Mouse (Mus musculus): ENCODE data around the gene Stk10.
A peak's percentile ranks its signal among the peaks of the same experiment; 100 is the strongest.

Gene Stk10

GRCm38 (mm10) chr11:32567000-32567855 is 34.1 kb downstream of the Stk10 start:
- DNase-seq (ENCODE audit: low read depth, low spot score) = no peak

- DNase-seq (ENCODE audit: low read depth, low spot score) = no peak
Measured at GRCm38 (mm10) chr11:32568060-32568459, 35.0 kb downstream of the Stk10 start.

GRCm38 (mm10) chr11:32568637-32569293 is 35.7 kb downstream of the Stk10 start:
- DNase-seq (ENCODE audit: low read depth, low spot score) = no peak

GRCm38 (mm10) chr11:32571103-32571502 is 38.0 kb downstream of the Stk10 start:
- no peak for DNase-seq (ENCODE audit: low read depth, low spot score)

GRCm38 (mm10) chr11:32573669-32574068 is 40.6 kb downstream of the Stk10 start:
- DNase-seq (ENCODE audit: low read depth, low spot score) = no peak

GRCm38 (mm10) chr11:32575964-32576759 is 43.1 kb downstream of the Stk10 start:
- no peak for DNase-seq (ENCODE audit: low read depth, low spot score)

GRCm38 (mm10) chr11:32576760-32577050 is 43.6 kb downstream of the Stk10 start:
- no peak for DNase-seq (ENCODE audit: low read depth, low spot score)

GRCm38 (mm10) chr11:32580305-32580947 is 47.3 kb downstream of the Stk10 start:
- DNase-seq (ENCODE audit: low read depth, low spot score) = no peak

- DNase-seq (ENCODE audit: low read depth, low spot score) = no peak
Measured at GRCm38 (mm10) chr11:32581031-32581430, 47.9 kb downstream of the Stk10 start.

- DNase-seq (ENCODE audit: low read depth, low spot score) = no peak
Measured at GRCm38 (mm10) chr11:32582813-32583212, 49.7 kb downstream of the Stk10 start.

- DNase-seq (ENCODE audit: low read depth, low spot score) = peak; percentile 61
Measured at GRCm38 (mm10) chr11:32585996-32586395, 52.9 kb downstream of the Stk10 start.

- peak; percentile 77 for DNase-seq (ENCODE audit: low read depth, low spot score)
Measured at GRCm38 (mm10) chr11:32587191-32588089, 54.3 kb downstream of the Stk10 start.

GRCm38 (mm10) chr11:32588090-32588891 is 55.2 kb downstream of the Stk10 start:
- peak; percentile 79 for DNase-seq (ENCODE audit: low read depth, low spot score)

GRCm38 (mm10) chr11:32588892-32589172 is 55.7 kb downstream of the Stk10 start:
- no peak for DNase-seq (ENCODE audit: low read depth, low spot score)

GRCm38 (mm10) chr11:32589201-32589600 is 56.1 kb downstream of the Stk10 start:
- DNase-seq (ENCODE audit: low read depth, low spot score) = no peak

- no peak for DNase-seq (ENCODE audit: low read depth, low spot score)
Measured at GRCm38 (mm10) chr11:32589791-32590190, 56.7 kb downstream of the Stk10 start.

GRCm38 (mm10) chr11:32590205-32590604 is 57.1 kb downstream of the Stk10 start:
- DNase-seq (ENCODE audit: low read depth, low spot score) = no peak

- DNase-seq (ENCODE audit: low read depth, low spot score) = no peak
Measured at GRCm38 (mm10) chr11:32591921-32592850, 59.1 kb downstream of the Stk10 start.

GRCm38 (mm10) chr11:32593081-32593480 is 60.0 kb downstream of the Stk10 start:
- no peak for DNase-seq (ENCODE audit: low read depth, low spot score)

Data from A20 (cell line).